Mouse (Mus musculus): ENCODE data around the gene Hist1h3f. TPM values are rescaled to one million over a fixed set of nuclear protein-coding genes. Genes with fewer than 3 reads are reported as not detected.
A peak's percentile ranks its signal among the peaks of the same experiment; 100 is the strongest.
"Not testable (repeated sequence)": the region's sequence is repeated elsewhere in the genome, so short reads cannot be mapped to it uniquely, and the experiment has no call there.

Hist1h3f gene
- polyA plus RNA-seq, 1 experiment: 1.3 TPM

- WGBS: under 1% methylated on average over 56 of the region's 67 CpGs
- H3K4me1 ChIP-seq (ENCODE audit: control insufficient read depth, insufficient read depth, low read length): not testable (repeated sequence)
- peak within 1 kb of the TSS; percentile 65 for H3K4me3 ChIP-seq (replicated peaks; ENCODE audit: extremely low read depth, low read depth, low read length)
- peak; percentile 95 for TF ChIP-seq POLR2A (IDR thresholded peaks at IDR 0.05; ENCODE audit: borderline replicate concordance, extremely low read depth, low read depth, low read length)
- DNase-seq: peak; percentile 90
These were observed 18.2 kb downstream of the Hist1h3f start, which contains the start of gene Hist1h3e for GRCm38 (mm10) chr13:23561883-23562659. Gene Hist1h3e, minus strand, starts transcription at chr13:23562369.

- H3K4me3 ChIP-seq (replicated peaks; ENCODE audit: extremely low read depth, low read depth, low read length): peak overlapping the region; percentile 65
- 2% methylated on average over 18 of the region's 18 CpGs for WGBS
- no peak for DNase-seq
- TF ChIP-seq POLR2A (IDR thresholded peaks at IDR 0.05; ENCODE audit: borderline replicate concordance, extremely low read depth, low read depth, low read length) (peak; percentile 26; the same call in 1 of the 2 replicates), CTCF (IDR thresholded peaks at IDR 0.05; ENCODE audit: insufficient read depth, low read length) (peak; percentile 19; the same call in 1 of the 2 replicates)
- no peaks in the 10 kb centered on the region; the same call in 1 of the 2 replicates for H3K4me1 ChIP-seq (ENCODE audit: control insufficient read depth, insufficient read depth, low read length)
These were observed 19.0 kb downstream of the Hist1h3f start for GRCm38 (mm10) chr13:23562699-23563462.

GRCm38 (mm10) chr13:23564482-23564881 is 20.6 kb downstream of the Hist1h3f start:
- no peak for DNase-seq

GRCm38 (mm10) chr13:23570261-23571021 is 26.6 kb downstream of the Hist1h3f start:
- not testable (repeated sequence) for DNase-seq; H3K4me3 ChIP-seq (replicated peaks; ENCODE audit: extremely low read depth, low read depth, low read length); H3K4me1 ChIP-seq (ENCODE audit: control insufficient read depth, insufficient read depth, low read length)
- 1% methylated on average over 29 of the region's 41 CpGs for WGBS

More at GRCm38 (mm10) chr13:23564482-23564881, 20.6 kb downstream of the Hist1h3f start:
- Histone ChIP-seq H3K4me3 (replicated peaks; ENCODE audit: extremely low read depth, low read depth, low read length) (no peak overlapping the region), H3K4me1 (ENCODE audit: control insufficient read depth, insufficient read depth, low read length) (no peaks in the 10 kb centered on the region; the same call in 1 of the 2 replicates)
- TF ChIP-seq CTCF (IDR thresholded peaks at IDR 0.05; ENCODE audit: insufficient read depth, low read length): no peak
- TF ChIP-seq POLR2A (IDR thresholded peaks at IDR 0.05; ENCODE audit: borderline replicate concordance, extremely low read depth, low read depth, low read length): no peak
- 74% methylated on average over 2 of the region's 2 CpGs for WGBS

GRCm38 (mm10) chr13:23571022-23571503 is 27.2 kb downstream of the Hist1h3f start, which contains the start of the genes Hist1h2ae and Hist1h2bg:
Gene Hist1h2ae, minus strand, starts transcription at chr13:23571220.
Gene Hist1h2bg, plus strand, starts transcription at chr13:23571396.
- Histone ChIP-seq H3K4me3 (replicated peaks; ENCODE audit: extremely low read depth, low read depth, low read length) (peak within 1 kb of the TSS; percentile 80), H3K4me1 (ENCODE audit: control insufficient read depth, insufficient read depth, low read length) (no peaks in the 10 kb centered on the region; the same call in 1 of the 2 replicates)
- DNase-seq: peak; percentile 73
- under 1% methylated on average over 18 of the region's 18 CpGs for WGBS
- TF ChIP-seq CTCF (IDR thresholded peaks at IDR 0.05; ENCODE audit: insufficient read depth, low read length): no peak
- TF ChIP-seq POLR2A (IDR thresholded peaks at IDR 0.05; ENCODE audit: borderline replicate concordance, extremely low read depth, low read depth, low read length): peak; percentile 56; the same call in 1 of the 2 replicates

- H3K4me3 ChIP-seq (replicated peaks; ENCODE audit: extremely low read depth, low read depth, low read length): peak overlapping the region; percentile 80
- DNase-seq; H3K4me1 ChIP-seq (ENCODE audit: control insufficient read depth, insufficient read depth, low read length): not testable (repeated sequence)
- WGBS: under 1% methylated on average over 19 of the region's 34 CpGs
These were observed 27.8 kb downstream of the Hist1h3f start for GRCm38 (mm10) chr13:23571504-23572217.

- DNase-seq: no peak
- TF ChIP-seq POLR2A (IDR thresholded peaks at IDR 0.05; ENCODE audit: borderline replicate concordance, extremely low read depth, low read depth, low read length) (no peak), CTCF (IDR thresholded peaks at IDR 0.05; ENCODE audit: insufficient read depth, low read length) (no peak)
- Histone ChIP-seq H3K4me1 (ENCODE audit: control insufficient read depth, insufficient read depth, low read length) (no peaks in the 10 kb centered on the region; the same call in 1 of the 2 replicates), H3K4me3 (replicated peaks; ENCODE audit: extremely low read depth, low read depth, low read length) (peak overlapping the region; percentile 28)
- 26% methylated on average over 2 of the region's 2 CpGs for WGBS
These were observed 28.6 kb downstream of the Hist1h3f start for GRCm38 (mm10) chr13:23572218-23573033.

- not testable (repeated sequence) for DNase-seq; H3K4me3 ChIP-seq (replicated peaks; ENCODE audit: extremely low read depth, low read depth, low read length); H3K4me1 ChIP-seq (ENCODE audit: control insufficient read depth, insufficient read depth, low read length)
- 11% methylated on average over 20 of the region's 20 CpGs for WGBS
These were observed 29.4 kb downstream of the Hist1h3f start for GRCm38 (mm10) chr13:23573034-23573897.
